Mouse (Mus musculus) ovary, adult 2 months (tissue): ENCODE data around the gene Gm3476. TPM values are rescaled to one million over a fixed set of nuclear protein-coding genes. Genes with fewer than 3 reads are reported as not detected.

Experiments
- polyA plus RNA-seq: library from polyadenylated mRNA; depleted of rRNA; stranded (reverse); fragments of >200 nt; gene quantifications from 2 replicates; pipeline ENCODE4 v1.2.3, GENCODE M21; 2012; rRNA removed

Gene Gm3476
- not detected in 2 replicates for polyA plus RNA-seq

DNA sequence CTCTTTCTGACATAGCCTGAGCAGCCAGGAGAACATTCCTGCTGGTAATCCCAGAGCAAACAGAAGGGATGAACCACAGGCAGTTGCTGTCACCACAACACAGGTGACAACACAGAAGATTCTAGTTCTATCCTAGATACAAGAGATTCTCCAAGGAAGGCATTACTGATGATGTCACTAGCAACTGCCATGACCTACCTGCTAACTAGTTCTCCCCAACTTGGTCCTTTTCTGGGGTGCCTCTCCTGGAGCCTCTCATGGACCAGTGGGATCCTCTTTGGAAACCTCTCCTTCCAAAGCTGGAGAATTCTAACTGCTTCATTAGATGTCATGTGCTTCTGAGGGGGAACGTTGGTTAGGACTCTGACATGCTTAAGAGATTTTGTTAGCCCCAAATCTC is at the start of gene Gm3476:
TSS of gene Gm3476 (minus strand) at position 101 of the 400 bp plus-strand sequence.

DNA sequence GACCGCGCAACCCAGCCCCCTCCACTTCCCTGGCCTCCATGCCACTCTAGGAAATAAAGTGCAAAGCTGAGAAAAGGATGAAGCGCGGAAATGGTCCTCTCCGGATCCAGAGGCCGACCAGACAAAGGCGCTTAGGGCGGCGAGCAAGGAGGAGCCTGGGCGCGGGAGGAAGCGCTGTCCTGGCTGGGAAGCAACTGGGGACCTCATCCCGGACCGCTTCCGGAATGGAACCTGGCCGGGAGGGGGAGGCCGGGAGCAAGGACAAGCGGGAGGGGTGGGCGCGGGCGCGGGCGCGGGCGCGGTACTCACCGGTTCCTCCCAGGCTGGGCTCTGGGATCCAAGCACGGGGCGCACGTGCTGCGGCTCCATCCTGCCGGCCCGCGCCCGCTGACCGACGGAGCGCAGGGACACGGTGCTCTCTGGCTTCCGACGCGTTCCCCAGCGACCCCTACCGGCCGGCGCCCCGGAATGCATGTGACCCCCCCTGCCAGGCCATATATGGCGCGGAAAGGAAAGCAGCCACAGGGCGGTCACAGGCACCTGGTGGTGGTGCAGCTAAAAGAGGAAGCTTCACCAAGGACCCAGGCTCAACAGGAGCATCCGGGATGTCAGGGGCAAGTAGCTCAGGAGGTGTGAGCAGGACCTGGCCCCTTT is 17.2 kb downstream of the Gm3476 start, which contains the start of gene Gm3468:
TSS of gene Gm3468 (minus strand) at position 394 of the 654 bp plus-strand sequence.

DNA sequence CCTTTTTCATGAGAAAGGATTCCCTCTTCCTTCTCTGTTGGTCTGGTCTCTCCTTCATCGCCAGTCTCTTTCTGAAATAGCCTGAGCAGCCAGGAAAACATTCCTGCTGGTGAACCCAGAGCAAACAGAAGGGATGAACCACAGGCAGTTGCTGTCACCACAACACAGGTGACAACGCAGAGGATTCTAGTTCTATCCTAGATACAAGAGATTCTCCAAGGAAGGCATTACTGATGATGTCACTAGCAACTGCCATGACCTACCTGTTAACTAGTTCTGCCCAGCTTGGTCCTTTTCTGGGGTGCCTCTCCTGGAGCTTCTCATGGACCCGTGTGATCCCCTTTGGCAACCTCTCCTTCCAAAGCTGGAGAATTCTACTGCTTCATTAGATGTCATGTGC is 31.8 kb downstream of the Gm3476 start, which contains the start of gene Gm8206:
TSS of gene Gm8206 (minus strand) at position 101 of the 400 bp plus-strand sequence.

GRCm38 (mm10) chr14:6058167-6058566 is 67.4 kb downstream of the Gm3476 start, which contains the start of gene Gm6337:
Gene Gm6337, minus strand, starts transcription at chr14:6058267.

Other genes starting within 250 kb of the Gm3476 start
- not detected in 2 replicates for gene Gm8237, start 245.4 kb downstream of the Gm3476 start, polyA plus RNA-seq
- gene Gm3248, start 164.1 kb downstream of the Gm3476 start, polyA plus RNA-seq: not detected in 2 replicates
- not detected in 2 replicates for gene Gm3453, start 146.7 kb downstream of the Gm3476 start, polyA plus RNA-seq
- not detected in 2 replicates for gene Gm6337, start 67.5 kb downstream of the Gm3476 start, polyA plus RNA-seq
- gene Gm8206, start 31.9 kb downstream of the Gm3476 start, polyA plus RNA-seq: not detected in 2 replicates
- gene Gm3468, start 17.1 kb downstream of the Gm3476 start, polyA plus RNA-seq: not detected in 2 replicates
- not detected in 2 replicates for gene Gm21560, start 93.5 kb upstream of the Gm3476 start, polyA plus RNA-seq
- gene Gm3411, start 161.4 kb upstream of the Gm3476 start, polyA plus RNA-seq: 0.87 TPM in 1 of 2 replicates, not detected in the other
- not detected in 2 replicates for gene Gm21103, start 179.0 kb upstream of the Gm3476 start, polyA plus RNA-seq
- not detected in 2 replicates for gene Gm3618, start 217.9 kb upstream of the Gm3476 start, polyA plus RNA-seq